Comparison of ENCODE assay signal across 24 mouse cellular contexts in genomic region chr9:115607961-115608360, GRCm38 (mm10).
DNase-seq lines count a peak whose midpoint lies in the region; ATAC-seq and TF ChIP-seq lines count a peak whose summit lies in the region.
"Had no signal": no experiment of that assay in that cellular context is flagged by ENCODE, and none has a peak within 500 bp of the region (broad histone marks: within the 10 kb centered on the region; RNA-seq: fewer than 3 reads in every experiment).

No protein-coding gene starts in this region.

- no peaks in the 10 kb centered on the region for H3K36me3 ChIP-seq in heart, embryonic 16.5 days (ENCODE audit: control insufficient read depth, insufficient read depth)
- no peaks in the 10 kb centered on the region for H3K36me3 ChIP-seq in CH12.LX (replicated peaks in 1 of 2; ENCODE audit: control insufficient read depth in 1 of 2, insufficient read depth in 1 of 2, low read length in 1 of 2)
- no peaks in the 10 kb centered on the region for H3K36me3 ChIP-seq in liver, embryonic 11.5 days (ENCODE audit: control insufficient read depth, insufficient read depth, low read length)
- H3K36me3 ChIP-seq: embryonic facial prominence, embryonic 13.5 days; embryonic facial prominence, embryonic 15.5 days; forebrain, embryonic 10.5 days; forebrain, embryonic 12.5 days had no signal

- TF ChIP-seq CTCF in CH12.LX (conservative IDR thresholded peaks at IDR 0.05 in 1 of 2, IDR thresholded peaks at IDR 0.05 in 1 of 2; ENCODE audit: low read depth in 2 of 2, low read length in 2 of 2) = no peak

- in situ Hi-C loops in CH12.LX (cut with MboI; ENCODE audit: low pct_ligation_motif_present, low pct_unique_long_range_greater_than_20kb, low sequenced_read_pairs) = no loop called here

- peak overlapping the region; percentile 29; the same call in 1 of the 2 replicates for H3K27ac ChIP-seq in heart, embryonic 16.5 days (ENCODE audit: low read length)
- no peak overlapping the region for H3K27ac ChIP-seq in CH12.LX (ENCODE audit: insufficient read depth, low read depth)
- H3K27ac ChIP-seq in liver, embryonic 11.5 days (ENCODE audit: low read depth, low read length) = no peak overlapping the region
- H3K27ac ChIP-seq: embryonic facial prominence, embryonic 13.5 days; embryonic facial prominence, embryonic 15.5 days; forebrain, embryonic 10.5 days; forebrain, embryonic 12.5 days had no signal

- TF ChIP-seq EP300 in CH12.LX (IDR thresholded peaks at IDR 0.05; ENCODE audit: low read length) = no peak

- no peak for DNase-seq in heart, adult 9 months (ENCODE audit: low spot score in 2 of 2)
- no peak for DNase-seq in CH12.LX (ENCODE audit: extremely low read depth)
- DNase-seq in telencephalon, adult 2 months (ENCODE audit: low read depth, low spot score) = peak; percentile 57
- DNase-seq in liver, embryonic 11.5 days (ENCODE audit: low spot score) = no peak
- no peak for DNase-seq in kidney, postnatal 25 days
- no peak for DNase-seq in embryo, embryonic 10.5 days (ENCODE audit: low spot score)
- DNase-seq: adrenal gland, adult 2 months; adrenal gland, postnatal 10 days; adrenal gland, postnatal 25 days; cerebellum, adult 11-12 months; cerebellum, adult 2 months; cerebellum, adult 9-11 months; cerebellum, postnatal 14 days; embryo, embryonic 11 days had no signal

- H3K79me2 ChIP-seq in CH12.LX (replicated peaks; ENCODE audit: control insufficient read depth, extremely low read depth, insufficient read depth, poor library complexity, severe bottlenecking) = no peaks in the 10 kb centered on the region

- no peak for TF ChIP-seq RAD21 in CH12.LX (IDR thresholded peaks at IDR 0.05; ENCODE audit: low read depth, low read length)

- ATAC-seq in heart, embryonic 16.5 days (replicated peaks; ENCODE audit: extremely low read depth, insufficient read depth, low FRiP score) = no peak
- peak; percentile 39 for ATAC-seq in megakaryocyte progenitor cell, adult 5-6 weeks (replicated peaks; ENCODE audit: poor library complexity)
- ATAC-seq in liver, embryonic 11.5 days (replicated peaks; ENCODE audit: low FRiP score) = no peak
- ATAC-seq: CD4-positive, CD25-positive, alpha-beta regulatory T cell, adult 4 months; forebrain, embryonic 14.5 days; forebrain, embryonic 16.5 days had no signal

- TF ChIP-seq POLR2A in CH12.LX (IDR thresholded peaks at IDR 0.05; ENCODE audit: low read depth, low read length) = no peak

- H3K27me3 ChIP-seq in heart, embryonic 16.5 days (ENCODE audit: control insufficient read depth, insufficient read depth, low read length) = no peaks in the 10 kb centered on the region
- H3K27me3 ChIP-seq in CH12.LX (replicated peaks) = no peaks in the 10 kb centered on the region
- no peaks in the 10 kb centered on the region for H3K27me3 ChIP-seq in liver, embryonic 11.5 days (replicated peaks; ENCODE audit: control insufficient read depth, insufficient read depth, low read length)
- H3K27me3 ChIP-seq: embryonic facial prominence, embryonic 13.5 days; embryonic facial prominence, embryonic 15.5 days; forebrain, embryonic 12.5 days had no signal

- H3K4me3 ChIP-seq in heart, embryonic 16.5 days (ENCODE audit: low read length) = no peak overlapping the region
- H3K4me3 ChIP-seq in CH12.LX (replicated peaks in 1 of 3; ENCODE audit: low read depth in 2 of 3, low read length in 2 of 3, poor library complexity in 1 of 3) = no peak overlapping the region
- no peak overlapping the region for H3K4me3 ChIP-seq in liver, embryonic 11.5 days (ENCODE audit: low read depth, low read length)
- H3K4me3 ChIP-seq: embryonic facial prominence, embryonic 13.5 days; embryonic facial prominence, embryonic 15.5 days; erythroblast, embryonic 14.5 days; forebrain, embryonic 10.5 days; forebrain, embryonic 12.5 days had no signal

- 47% methylated on average over 2 of the region's 2 CpGs for WGBS in heart, embryonic 16.5 days
- WGBS in liver, embryonic 11.5 days = 64% methylated on average over 2 of the region's 2 CpGs

- no peak overlapping the region for H3K9ac ChIP-seq in heart, embryonic 16.5 days (ENCODE audit: low read length)
- H3K9ac ChIP-seq in CH12.LX (ENCODE audit: insufficient read depth, low read depth) = 0 out of 2 replicates have a peak overlapping the region, but pooled peaks have one; percentile 3
- no peak overlapping the region for H3K9ac ChIP-seq in liver, embryonic 11.5 days (ENCODE audit: low read depth, low read length)
- H3K9ac ChIP-seq: embryonic facial prominence, embryonic 13.5 days; embryonic facial prominence, embryonic 15.5 days; forebrain, embryonic 12.5 days had no signal

- no peak overlapping the region for H3K4me2 ChIP-seq in heart, embryonic 16.5 days (ENCODE audit: low read depth, low read length)
- H3K4me2 ChIP-seq in CH12.LX (ENCODE audit: insufficient read depth, low read depth, poor library complexity, severe bottlenecking) = no peak overlapping the region
- no peak overlapping the region for H3K4me2 ChIP-seq in liver, embryonic 11.5 days
- H3K4me2 ChIP-seq: embryonic facial prominence, embryonic 13.5 days; embryonic facial prominence, embryonic 15.5 days; forebrain, embryonic 12.5 days had no signal

- H3K4me1 ChIP-seq in heart, embryonic 16.5 days (ENCODE audit: control insufficient read depth, insufficient read depth, low read length) = peaks cover 5% of the 10 kb centered on the region
- peaks cover 24 to 55% of the 10 kb centered on the region in 2 experiments for H3K4me1 ChIP-seq in CH12.LX (ENCODE audit: control insufficient read depth in 1 of 2, insufficient read depth in 2 of 2)
- peaks cover 4% of the 10 kb centered on the region for H3K4me1 ChIP-seq in liver, embryonic 11.5 days (replicated peaks; ENCODE audit: control insufficient read depth, insufficient read depth, low read length)
- H3K4me1 ChIP-seq: embryonic facial prominence, embryonic 15.5 days had no signal

- dilution Hi-C loops in CH12.LX (cut with MboI; ENCODE audit: extremely low pct_ligation_motif_present, extremely low pct_unique_long_range_greater_than_20kb, low sequenced_read_pairs) = no loop called here

- peaks cover 4% of the 10 kb centered on the region; the same call in 1 of the 2 replicates for H3K9me3 ChIP-seq in heart, embryonic 16.5 days (replicated peaks; ENCODE audit: control insufficient read depth, low read length)
- no peaks in the 10 kb centered on the region for H3K9me3 ChIP-seq in CH12.LX (replicated peaks; ENCODE audit: low read length)
- H3K9me3 ChIP-seq in liver, embryonic 11.5 days (ENCODE audit: control insufficient read depth, low read length) = no peaks in the 10 kb centered on the region
- H3K9me3 ChIP-seq: embryonic facial prominence, embryonic 13.5 days; embryonic facial prominence, embryonic 15.5 days; forebrain, embryonic 10.5 days; forebrain, embryonic 12.5 days had no signal

TF ChIP-seq in CH12.LX, 34 proteins besides CTCF, POLR2A, EP300 and RAD21:
- 0 out of 2 replicates have a peak, but pooled peaks have one; percentile 4 for TF ChIP-seq MYC (IDR thresholded peaks at IDR 0.05; ENCODE audit: low read depth, low read length)
- TF ChIP-seq MAX (IDR thresholded peaks at IDR 0.05; ENCODE audit: low read length) = no peak
- no peak for TF ChIP-seq BHLHE40 (IDR thresholded peaks at IDR 0.05; ENCODE audit: low read depth, low read length)
- TF ChIP-seq USF1 (IDR thresholded peaks at IDR 0.05; ENCODE audit: low read depth, low read length) = no peak
- TF ChIP-seq POLR2AphosphoS2 (IDR thresholded peaks at IDR 0.05; ENCODE audit: low read depth, low read length) = no peak
- TF ChIP-seq MAZ (IDR thresholded peaks at IDR 0.05; ENCODE audit: low read depth, low read length) = no peak
